ENCODE assay signal across 8 mouse cellular contexts in genomic region chr11:98940776-98941175, GRCm38 (mm10). TPM values are rescaled to one million over a fixed set of nuclear protein-coding genes. Genes with fewer than 3 reads are reported as not detected.
DNase-seq lines count a peak whose midpoint lies in the region; ATAC-seq and TF ChIP-seq lines count a peak whose summit lies in the region.

No protein-coding gene starts in this region.

- H3K27me3 ChIP-seq in CH12.LX (replicated peaks), result no peaks in the 10 kb centered on the region
- H3K27me3 ChIP-seq in forebrain, embryonic 11.5 days (ENCODE audit: control insufficient read depth, insufficient read depth, low read length), result peaks cover 4% of the 10 kb centered on the region; the same call in 1 of the 2 replicates
- no peaks in the 10 kb centered on the region for H3K27me3 ChIP-seq in limb, embryonic 11.5 days (ENCODE audit: control insufficient read depth, insufficient read depth, low read length)
- H3K27me3 ChIP-seq in neural tube, embryonic 15.5 days (replicated peaks), result no peaks in the 10 kb centered on the region

- WGBS in forebrain, embryonic 11.5 days, result 29% methylated on average over 3 of the region's 3 CpGs
- WGBS in limb, embryonic 11.5 days, result 46% methylated on average over 3 of the region's 3 CpGs
- 52% methylated on average over 3 of the region's 3 CpGs for WGBS in neural tube, embryonic 15.5 days

- peak overlapping the region; percentile 3 to 90 (median 72) for H3K4me3 ChIP-seq in CH12.LX (replicated peaks in 1 of 3; ENCODE audit: low read depth in 2 of 3, low read length in 2 of 3, poor library complexity in 1 of 3)
- H3K4me3 ChIP-seq in forebrain, embryonic 11.5 days (ENCODE audit: low read depth, low read length), result peak overlapping the region; percentile 46
- H3K4me3 ChIP-seq in limb, embryonic 11.5 days (ENCODE audit: low read depth, low read length), result peak overlapping the region; percentile 30
- H3K4me3 ChIP-seq in neural tube, embryonic 15.5 days (replicated peaks), result peak overlapping the region; percentile 52; the same call in 1 of the 2 replicates

- no peak for TF ChIP-seq CTCF in CH12.LX (conservative IDR thresholded peaks at IDR 0.05 in 1 of 2, IDR thresholded peaks at IDR 0.05 in 1 of 2; ENCODE audit: low read depth in 2 of 2, low read length in 2 of 2)

- in situ Hi-C loops in CH12.LX (cut with MboI; ENCODE audit: low pct_ligation_motif_present, low pct_unique_long_range_greater_than_20kb, low sequenced_read_pairs), result no loop called here

- H3K79me2 ChIP-seq in CH12.LX (replicated peaks; ENCODE audit: control insufficient read depth, extremely low read depth, insufficient read depth, poor library complexity, severe bottlenecking), result peaks cover 8% of the 10 kb centered on the region

- peak overlapping the region; percentile 20 for H3K9ac ChIP-seq in CH12.LX (ENCODE audit: insufficient read depth, low read depth)
- H3K9ac ChIP-seq in forebrain, embryonic 11.5 days (ENCODE audit: low read length), result no peak overlapping the region
- peak overlapping the region; percentile 27; the same call in 1 of the 2 replicates for H3K9ac ChIP-seq in limb, embryonic 11.5 days (ENCODE audit: low read length)
- H3K9ac ChIP-seq in neural tube, embryonic 15.5 days (replicated peaks), result peak overlapping the region; percentile 56

- no peak for TF ChIP-seq EP300 in CH12.LX (IDR thresholded peaks at IDR 0.05; ENCODE audit: low read length)

- H3K4me2 ChIP-seq in CH12.LX (ENCODE audit: insufficient read depth, low read depth, poor library complexity, severe bottlenecking), result peak overlapping the region; percentile 80
- H3K4me2 ChIP-seq in forebrain, embryonic 11.5 days (ENCODE audit: low read depth, low read length, severe bottlenecking), result peak overlapping the region; percentile 89
- H3K4me2 ChIP-seq in limb, embryonic 11.5 days (ENCODE audit: low read depth, severe bottlenecking), result peak overlapping the region; percentile 77
- peak overlapping the region; percentile 84 for H3K4me2 ChIP-seq in neural tube, embryonic 15.5 days

- peaks cover 40 to 80% of the 10 kb centered on the region in 2 experiments for H3K4me1 ChIP-seq in CH12.LX (ENCODE audit: control insufficient read depth in 1 of 2, insufficient read depth in 2 of 2)
- peaks cover 54% of the 10 kb centered on the region for H3K4me1 ChIP-seq in forebrain, embryonic 11.5 days (replicated peaks; ENCODE audit: control insufficient read depth, insufficient read depth, low read length)
- peaks cover 81% of the 10 kb centered on the region for H3K4me1 ChIP-seq in limb, embryonic 11.5 days (ENCODE audit: control insufficient read depth, insufficient read depth, low read length)
- peaks cover 98% of the 10 kb centered on the region for H3K4me1 ChIP-seq in neural tube, embryonic 15.5 days

- TF ChIP-seq POLR2A in CH12.LX (IDR thresholded peaks at IDR 0.05; ENCODE audit: low read depth, low read length), result no peak

- H3K9me3 ChIP-seq in CH12.LX (replicated peaks; ENCODE audit: low read length), result no peaks in the 10 kb centered on the region
- no peaks in the 10 kb centered on the region for H3K9me3 ChIP-seq in forebrain, embryonic 11.5 days (ENCODE audit: control insufficient read depth, low read length)
- H3K9me3 ChIP-seq in limb, embryonic 11.5 days (ENCODE audit: control insufficient read depth, low read length), result no peaks in the 10 kb centered on the region
- H3K9me3 ChIP-seq in neural tube, embryonic 15.5 days (replicated peaks), result no peaks in the 10 kb centered on the region

- TF ChIP-seq RAD21 in CH12.LX (IDR thresholded peaks at IDR 0.05; ENCODE audit: low read depth, low read length), result no peak

- dilution Hi-C loops in CH12.LX (cut with MboI; ENCODE audit: extremely low pct_ligation_motif_present, extremely low pct_unique_long_range_greater_than_20kb, low sequenced_read_pairs), result no loop called here

- peak; percentile 26 for DNase-seq in gastrocnemius, postnatal 14 days
- no peak for DNase-seq in gastrocnemius, postnatal 36 days
- DNase-seq in CH12.LX (ENCODE audit: extremely low read depth), result no peak
- no peak for DNase-seq in forebrain, embryonic 11.5 days (ENCODE audit: low spot score)
- DNase-seq in limb, embryonic 11.5 days (ENCODE audit: low spot score), result no peak
- no peak for DNase-seq in gastrocnemius, adult 18-20 months (ENCODE audit: low spot score)
- DNase-seq in left cerebral cortex, postnatal 4 days, result no peak

- intact Hi-C loops in gastrocnemius, postnatal 14 days (cut with DNase I; ENCODE audit: low total_unique reads), result no loop called here
- intact Hi-C loops in gastrocnemius, postnatal 36 days (cut with DNase I), result no loop called here
- intact Hi-C loops in left cerebral cortex, postnatal 4 days (cut with DNase I), result no loop called here

- ATAC-seq in forebrain, embryonic 11.5 days (replicated peaks; ENCODE audit: low FRiP score), result no peak
- no peak for ATAC-seq in limb, embryonic 11.5 days (ENCODE audit: insufficient number of reproducible peaks, low FRiP score, low TSS enrichment, low read depth)
- no peak for ATAC-seq in neural tube, embryonic 15.5 days (ENCODE audit: low FRiP score)

- H3K27ac ChIP-seq in CH12.LX (ENCODE audit: insufficient read depth, low read depth), result peak overlapping the region; percentile 95
- no peak overlapping the region for H3K27ac ChIP-seq in forebrain, embryonic 11.5 days (ENCODE audit: low read depth, low read length)
- H3K27ac ChIP-seq in limb, embryonic 11.5 days (replicated peaks; ENCODE audit: low read depth, low read length), result peak overlapping the region; percentile 84
- peak overlapping the region; percentile 90 for H3K27ac ChIP-seq in neural tube, embryonic 15.5 days (replicated peaks)

- no peaks in the 10 kb centered on the region for H3K36me3 ChIP-seq in CH12.LX (replicated peaks in 1 of 2; ENCODE audit: control insufficient read depth in 1 of 2, insufficient read depth in 1 of 2, low read length in 1 of 2)
- no peaks in the 10 kb centered on the region for H3K36me3 ChIP-seq in forebrain, embryonic 11.5 days (ENCODE audit: control insufficient read depth, insufficient read depth, low read length)
- H3K36me3 ChIP-seq in limb, embryonic 11.5 days (ENCODE audit: control insufficient read depth, insufficient read depth, low read length), result no peaks in the 10 kb centered on the region
- H3K36me3 ChIP-seq in neural tube, embryonic 15.5 days, result no peaks in the 10 kb centered on the region

TF ChIP-seq in CH12.LX, 34 proteins besides CTCF, POLR2A, EP300 and RAD21 (continues in another document):
- no peak for TF ChIP-seq KAT2A (IDR thresholded peaks at IDR 0.05; ENCODE audit: insufficient replicate concordance, low read length)
- no peak for TF ChIP-seq TCF12 (IDR thresholded peaks at IDR 0.05; ENCODE audit: low read depth, low read length)
- no peak for TF ChIP-seq SMC3 (IDR thresholded peaks at IDR 0.05; ENCODE audit: low read depth, low read length)
- TF ChIP-seq MAFK (IDR thresholded peaks at IDR 0.05; ENCODE audit: insufficient replicate concordance, low read length), result no peak
- no peak for TF ChIP-seq JUN (IDR thresholded peaks at IDR 0.05; ENCODE audit: insufficient read depth, low read depth, low read length)
- no peak for TF ChIP-seq ZKSCAN1 (IDR thresholded peaks at IDR 0.05; ENCODE audit: borderline replicate concordance, low read depth, low read length)
- no peak for TF ChIP-seq MAZ (IDR thresholded peaks at IDR 0.05; ENCODE audit: low read depth, low read length)
- no peak for TF ChIP-seq USF2 (conservative IDR thresholded peaks at IDR 0.05; ENCODE audit: low read depth, low read length)
- no peak for TF ChIP-seq MAX (IDR thresholded peaks at IDR 0.05; ENCODE audit: low read length)
- TF ChIP-seq UBTF (IDR thresholded peaks at IDR 0.05; ENCODE audit: low read depth, low read length), result no peak
- TF ChIP-seq HCFC1 (IDR thresholded peaks at IDR 0.05; ENCODE audit: low read depth, low read length), result no peak
- no peak for TF ChIP-seq ZC3H11A (IDR thresholded peaks at IDR 0.05; ENCODE audit: low read depth, low read length)
- TF ChIP-seq ELF1 (IDR thresholded peaks at IDR 0.05; ENCODE audit: low read depth, low read length), result no peak

RNA-seq across cellular contexts. Expression of gene Rara, which starts 13.2 kb away (rescaled TPM):
- total RNA-seq in gastrocnemius, postnatal 14 days (2021), result 10 to 100 TPM; 13.7 to 19.7 TPM
- total RNA-seq in gastrocnemius, postnatal 36 days (2021), result 10 to 100 TPM in 1 of 2 experiments, 1 to 10 TPM in 1; 8.7 to 13.2 TPM
- total RNA-seq in CH12.LX (2012; rRNA removed) (11.1 and 12.1 TPM in 2 replicates), CH12.LX (2014; rRNA removed) (2.7 and 4.5 TPM in 2 replicates)
- polyA plus RNA-seq in CH12.LX (2012; ENCODE audit: insufficient read length, low read depth), result 12.4 and 13.7 TPM in 2 replicates
- 23.3 and 25.2 TPM in 2 replicates for polyA plus RNA-seq in forebrain, embryonic 11.5 days (2014; fragmentation: Nextera tagmentation; extraction: Ambion mirVana)
- 46.7 and 48.7 TPM in 2 replicates for polyA plus RNA-seq in limb, embryonic 11.5 days (2014; fragmentation: Nextera tagmentation; extraction: Ambion mirVana)
- 17.3 and 19.9 TPM in 2 replicates for polyA plus RNA-seq in neural tube, embryonic 15.5 days (2015; fragmentation: Nextera tagmentation; extraction: Ambion mirVana)
- 10 to 100 TPM; 12.9 to 13.2 TPM for total RNA-seq in gastrocnemius, adult 18-20 months (2021)
- 10 to 100 TPM; 20.3 to 21.5 TPM for total RNA-seq in left cerebral cortex, postnatal 4 days (2021)

RNA-seq across cellular contexts. Expression of gene Cdc6, which starts 33.2 kb away (rescaled TPM):
- 1 to 10 TPM in 1 of 2 experiments, under 1 TPM in 1; 0.78 to 1.3 TPM for total RNA-seq in gastrocnemius, postnatal 14 days (2021)
- under 1 TPM; 0.20 to 0.64 TPM for total RNA-seq in gastrocnemius, postnatal 36 days (2021)
- total RNA-seq in CH12.LX (2012; rRNA removed) (47.4 and 78.9 TPM in 2 replicates), CH12.LX (2014; rRNA removed) (93.7 and 99.3 TPM in 2 replicates)
- polyA plus RNA-seq in CH12.LX (2012; ENCODE audit: insufficient read length, low read depth), result 81.3 and 91.9 TPM in 2 replicates
- 52.8 and 54.7 TPM in 2 replicates for polyA plus RNA-seq in forebrain, embryonic 11.5 days (2014; fragmentation: Nextera tagmentation; extraction: Ambion mirVana)
- 58.7 and 63.4 TPM in 2 replicates for polyA plus RNA-seq in limb, embryonic 11.5 days (2014; fragmentation: Nextera tagmentation; extraction: Ambion mirVana)
- 3.8 and 12.0 TPM in 2 replicates for polyA plus RNA-seq in neural tube, embryonic 15.5 days (2015; fragmentation: Nextera tagmentation; extraction: Ambion mirVana)
- under 1 TPM; 0.09 to 0.26 TPM for total RNA-seq in gastrocnemius, adult 18-20 months (2021)
- 1 to 10 TPM; 1.4 to 1.8 TPM for total RNA-seq in left cerebral cortex, postnatal 4 days (2021)

RNA-seq across cellular contexts. Expression of gene Gjd3, which starts 42.0 kb away (rescaled TPM):
- total RNA-seq in gastrocnemius, postnatal 14 days (2021), result not detected
- not detected for total RNA-seq in gastrocnemius, postnatal 36 days (2021)
- total RNA-seq in CH12.LX (2012; rRNA removed) (0.47 and 0.50 TPM in 2 replicates), CH12.LX (2014; rRNA removed) (not detected in 2 replicates)
- not detected in 2 replicates for polyA plus RNA-seq in CH12.LX (2012; ENCODE audit: insufficient read length, low read depth)
- 0.23 TPM in 1 of 2 replicates, not detected in the other for polyA plus RNA-seq in forebrain, embryonic 11.5 days (2014; fragmentation: Nextera tagmentation; extraction: Ambion mirVana)
- polyA plus RNA-seq in limb, embryonic 11.5 days (2014; fragmentation: Nextera tagmentation; extraction: Ambion mirVana), result 0.40 TPM in 1 of 2 replicates, not detected in the other
- polyA plus RNA-seq in neural tube, embryonic 15.5 days (2015; fragmentation: Nextera tagmentation; extraction: Ambion mirVana), result 2.2 and 3.0 TPM in 2 replicates
- total RNA-seq in gastrocnemius, adult 18-20 months (2021), result not detected
- 1 to 10 TPM; 2.2 to 3.4 TPM for total RNA-seq in left cerebral cortex, postnatal 4 days (2021)

Comparison
In these comparisons a context has a peak if more than half of its experiments do, and no peak if none do; other contexts are left out.
1. RNA of gene Cdc6, which starts 33.2 kb away (total RNA-seq): 47.4 to 99.3 TPM in CH12.LX; 1.4 to 1.8 TPM in left cerebral cortex, postnatal 4 days, 0.78 to 1.3 TPM in gastrocnemius, postnatal 14 days, 0.20 to 0.64 TPM in gastrocnemius, postnatal 36 days and 0.09 to 0.26 TPM in gastrocnemius, adult 18-20 months; every median in the first group is over 10 times any median in the second.
2. Peak in every context shown above with its lines, with median percentiles within 50 percentile points of each other: H3K4me2 ChIP-seq and H3K4me3 ChIP-seq.